Comparison of ENCODE assay signal across 20 mouse cellular contexts in genomic region chr2:14053618-14054017, GRCm38 (mm10). TPM values are rescaled to one million over a fixed set of nuclear protein-coding genes. Genes with fewer than 3 reads are reported as not detected.
A peak's percentile ranks its signal among the peaks of the same experiment; 100 is the strongest.
DNase-seq lines count a peak whose midpoint lies in the region; ATAC-seq and TF ChIP-seq lines count a peak whose summit lies in the region.
"Had no signal": no experiment of that assay in that cellular context is flagged by ENCODE, and none has a peak within 500 bp of the region (broad histone marks: within the 10 kb centered on the region; RNA-seq: fewer than 3 reads in every experiment).

No protein-coding gene starts in this region.

- peak overlapping the region; percentile 14; the same call in 1 of the 2 replicates for H3K27ac ChIP-seq in heart, embryonic 15.5 days
- H3K27ac ChIP-seq in liver, embryonic 13.5 days, result no peak overlapping the region
- no peak overlapping the region for H3K27ac ChIP-seq in liver, postnatal 0 days (ENCODE audit: low read depth)
- H3K27ac ChIP-seq in midbrain, embryonic 15.5 days, result no peak overlapping the region
- H3K27ac ChIP-seq in neural tube, embryonic 15.5 days (replicated peaks), result no peak overlapping the region
- H3K27ac ChIP-seq: embryonic facial prominence, embryonic 10.5 days; kidney, postnatal 0 days had no signal

- WGBS in heart, embryonic 15.5 days, result 63% methylated on average over 3 of the region's 3 CpGs
- 72% methylated on average over 3 of the region's 3 CpGs for WGBS in liver, embryonic 13.5 days (ENCODE audit: insufficient replicate concordance)
- WGBS in liver, postnatal 0 days (ENCODE audit: insufficient replicate concordance), result 82% methylated on average over 3 of the region's 3 CpGs
- 49% methylated on average over 3 of the region's 3 CpGs for WGBS in midbrain, embryonic 15.5 days
- 33% methylated on average over 3 of the region's 3 CpGs for WGBS in neural tube, embryonic 15.5 days

- H3K4me1 ChIP-seq in heart, embryonic 15.5 days (replicated peaks), result peaks cover 14% of the 10 kb centered on the region
- peaks cover 28% of the 10 kb centered on the region for H3K4me1 ChIP-seq in liver, embryonic 13.5 days (replicated peaks)
- H3K4me1 ChIP-seq in liver, postnatal 0 days (ENCODE audit: insufficient read depth), result peaks cover 12% of the 10 kb centered on the region
- peaks cover 17% of the 10 kb centered on the region for H3K4me1 ChIP-seq in midbrain, embryonic 15.5 days
- peaks cover 17% of the 10 kb centered on the region for H3K4me1 ChIP-seq in neural tube, embryonic 15.5 days

- H3K4me2 ChIP-seq in heart, embryonic 15.5 days, result 0 out of 2 replicates have a peak overlapping the region, but pooled peaks have one; percentile 78
- H3K4me2 ChIP-seq in liver, embryonic 13.5 days, result peak overlapping the region; percentile 91; the same call in 1 of the 2 replicates
- no peak overlapping the region for H3K4me2 ChIP-seq in liver, postnatal 0 days (ENCODE audit: low read depth, low read length)
- peak overlapping the region; percentile 85; the same call in 1 of the 2 replicates for H3K4me2 ChIP-seq in midbrain, embryonic 15.5 days
- 0 out of 2 replicates have a peak overlapping the region, but pooled peaks have one; percentile 78 for H3K4me2 ChIP-seq in neural tube, embryonic 15.5 days

- H3K36me3 ChIP-seq in heart, embryonic 15.5 days, result no peaks in the 10 kb centered on the region
- H3K36me3 ChIP-seq in liver, embryonic 13.5 days, result no peaks in the 10 kb centered on the region
- no peaks in the 10 kb centered on the region for H3K36me3 ChIP-seq in liver, postnatal 0 days (replicated peaks; ENCODE audit: insufficient read depth, low read length)
- no peaks in the 10 kb centered on the region for H3K36me3 ChIP-seq in midbrain, embryonic 15.5 days (replicated peaks)
- H3K36me3 ChIP-seq in neural tube, embryonic 15.5 days, result no peaks in the 10 kb centered on the region
- H3K36me3 ChIP-seq: embryonic facial prominence, embryonic 10.5 days had no signal

- no peaks in the 10 kb centered on the region for H3K9me3 ChIP-seq in heart, embryonic 15.5 days (replicated peaks)
- no peaks in the 10 kb centered on the region for H3K9me3 ChIP-seq in liver, embryonic 13.5 days (replicated peaks)
- no peaks in the 10 kb centered on the region for H3K9me3 ChIP-seq in liver, postnatal 0 days (ENCODE audit: low read length)
- H3K9me3 ChIP-seq in midbrain, embryonic 15.5 days, result no peaks in the 10 kb centered on the region
- H3K9me3 ChIP-seq in neural tube, embryonic 15.5 days (replicated peaks), result no peaks in the 10 kb centered on the region
- H3K9me3 ChIP-seq: embryonic facial prominence, embryonic 10.5 days had no signal

- no peaks in the 10 kb centered on the region for H3K27me3 ChIP-seq in heart, embryonic 15.5 days
- H3K27me3 ChIP-seq in liver, embryonic 13.5 days, result no peaks in the 10 kb centered on the region
- H3K27me3 ChIP-seq in liver, postnatal 0 days (ENCODE audit: insufficient read depth, low read length), result no peaks in the 10 kb centered on the region
- no peaks in the 10 kb centered on the region for H3K27me3 ChIP-seq in midbrain, embryonic 15.5 days (replicated peaks)
- H3K27me3 ChIP-seq in neural tube, embryonic 15.5 days (replicated peaks), result no peaks in the 10 kb centered on the region
- H3K27me3 ChIP-seq: Patski had no signal

- intact Hi-C loops in heart, postnatal 25 days (cut with DNase I), result loop anchor here (5.0 to 10.0 kb wide), 2 partner anchors 91 to 776 kb away; no protein-coding TSS in a partner anchor

- no peak for DNase-seq in heart, postnatal 25 days (ENCODE audit: low spot score)
- DNase-seq in liver, embryonic 13.5 days, result no peak
- no peak for DNase-seq in liver, postnatal 0 days
- no peak for DNase-seq in cerebellum, adult 11 months
- no peak for DNase-seq in kidney, adult 18-20 months
- DNase-seq: adrenal gland, postnatal 14 days; cerebellum, adult 18-20 months; heart, adult 18-20 months; layer of hippocampus, postnatal 36 days; lung, postnatal 10 days; spleen, adult 18-20 months had no signal

- no peak for TF ChIP-seq CTCF in liver, postnatal 0 days (IDR thresholded peaks at IDR 0.05; ENCODE audit: low read depth)

- ATAC-seq in heart, embryonic 15.5 days (replicated peaks; ENCODE audit: insufficient number of reproducible peaks, insufficient read depth, low FRiP score, low read depth), result no peak
- ATAC-seq in liver, embryonic 13.5 days (ENCODE audit: low read depth), result no peak
- ATAC-seq in liver, postnatal 0 days, result no peak
- ATAC-seq in midbrain, embryonic 15.5 days (replicated peaks), result no peak
- ATAC-seq in neural tube, embryonic 15.5 days (ENCODE audit: low FRiP score), result no peak
- ATAC-seq: activated CD4-positive, CD25-positive, alpha-beta regulatory T cell, adult 4 months; forebrain, embryonic 16.5 days; intestine, embryonic 16.5 days; Patski had no signal

- no peak overlapping the region for H3K4me3 ChIP-seq in heart, embryonic 15.5 days
- no peak overlapping the region for H3K4me3 ChIP-seq in liver, embryonic 13.5 days (replicated peaks)
- H3K4me3 ChIP-seq in liver, postnatal 0 days (ENCODE audit: low read depth, low read length), result no peak overlapping the region
- no peak overlapping the region for H3K4me3 ChIP-seq in midbrain, embryonic 15.5 days
- H3K4me3 ChIP-seq in neural tube, embryonic 15.5 days (replicated peaks), result no peak overlapping the region
- H3K4me3 ChIP-seq: embryonic facial prominence, embryonic 10.5 days had no signal

- H3K9ac ChIP-seq in heart, embryonic 15.5 days, result no peak overlapping the region
- H3K9ac ChIP-seq in liver, embryonic 13.5 days, result no peak overlapping the region
- no peak overlapping the region for H3K9ac ChIP-seq in liver, postnatal 0 days (replicated peaks)
- H3K9ac ChIP-seq in midbrain, embryonic 15.5 days, result no peak overlapping the region
- H3K9ac ChIP-seq in neural tube, embryonic 15.5 days (replicated peaks), result no peak overlapping the region

- no peak for TF ChIP-seq EP300 in liver, postnatal 0 days (IDR thresholded peaks at IDR 0.05; ENCODE audit: low read depth)

RNA-seq across cellular contexts. Expression of gene Hacd1, which starts 2.3 kb away (rescaled TPM):
- 188 and 228 TPM in 2 replicates for polyA plus RNA-seq in heart, embryonic 15.5 days (2015; fragmentation: Nextera tagmentation; extraction: Ambion mirVana)
- 100 to 1,000 TPM; 150 to 166 TPM for total RNA-seq in heart, postnatal 25 days (2021)
- polyA plus RNA-seq in liver, embryonic 13.5 days (2015; fragmentation: Nextera tagmentation; extraction: Ambion mirVana), result 64.6 and 65.4 TPM in 2 replicates
- 68.3 and 72.2 TPM in 2 replicates for polyA plus RNA-seq in liver, postnatal 0 days (2015; fragmentation: Nextera tagmentation; extraction: Ambion mirVana)
- 71.6 and 73.2 TPM in 2 replicates for polyA plus RNA-seq in midbrain, embryonic 15.5 days (2015; fragmentation: Nextera tagmentation; extraction: Ambion mirVana)
- polyA plus RNA-seq in neural tube, embryonic 15.5 days (2015; fragmentation: Nextera tagmentation; extraction: Ambion mirVana), result 91.7 and 102 TPM in 2 replicates
- polyA plus RNA-seq: activated CD4-positive, CD25-positive, alpha-beta regulatory T cell, adult 4 months had no signal

RNA-seq across cellular contexts. Expression of gene Stam, which starts 20.3 kb away (rescaled TPM):
- 50.0 and 62.5 TPM in 2 replicates for polyA plus RNA-seq in heart, embryonic 15.5 days (2015; fragmentation: Nextera tagmentation; extraction: Ambion mirVana)
- total RNA-seq in heart, postnatal 25 days (2021), result 10 to 100 TPM; 23.7 to 24.1 TPM
- polyA plus RNA-seq in liver, embryonic 13.5 days (2015; fragmentation: Nextera tagmentation; extraction: Ambion mirVana), result 25.9 and 32.1 TPM in 2 replicates
- 13.3 and 15.6 TPM in 2 replicates for polyA plus RNA-seq in liver, postnatal 0 days (2015; fragmentation: Nextera tagmentation; extraction: Ambion mirVana)
- 129 and 133 TPM in 2 replicates for polyA plus RNA-seq in midbrain, embryonic 15.5 days (2015; fragmentation: Nextera tagmentation; extraction: Ambion mirVana)
- 120 and 128 TPM in 2 replicates for polyA plus RNA-seq in neural tube, embryonic 15.5 days (2015; fragmentation: Nextera tagmentation; extraction: Ambion mirVana)
